9 mouse cellular contexts compared by ENCODE assay signal in the genomic region with DNA sequence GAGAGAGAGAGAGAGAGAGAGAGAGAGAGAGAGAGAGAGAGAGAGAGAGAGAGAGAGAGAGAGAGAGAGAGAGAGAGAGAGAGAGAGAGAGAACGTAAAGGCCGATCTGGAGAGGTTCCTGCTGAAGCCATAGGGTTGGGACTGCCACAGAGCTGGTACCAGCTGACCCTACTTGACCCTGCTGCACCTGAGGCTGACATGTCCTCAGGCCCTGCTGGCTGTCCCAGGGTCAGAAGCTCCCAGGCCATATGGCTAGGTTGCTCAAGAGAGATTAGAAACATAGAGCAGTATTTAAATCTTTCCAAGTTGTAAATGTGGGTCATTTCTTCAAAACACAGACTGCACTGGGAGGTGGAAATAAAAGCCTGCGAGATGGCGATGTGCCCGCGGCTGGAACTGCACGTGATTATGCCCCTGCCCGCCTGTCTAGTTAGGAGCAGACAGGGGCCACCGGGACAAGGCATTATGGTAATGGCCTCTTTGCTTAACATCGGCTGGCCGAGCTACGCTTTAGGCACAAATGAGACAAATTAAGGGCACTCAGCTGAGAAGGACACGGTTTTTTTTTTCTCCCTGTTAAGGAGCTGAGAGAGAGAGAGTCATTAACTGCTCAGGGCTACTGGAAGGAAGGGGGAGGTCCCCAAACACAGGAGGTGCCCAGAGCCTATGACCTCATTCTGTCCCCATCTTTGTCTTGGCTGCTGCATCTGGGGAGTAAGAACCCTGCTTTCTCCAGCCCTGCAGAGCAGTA.
DNase-seq lines count a peak whose midpoint lies in the region; ATAC-seq lines count a peak whose summit lies in the region.
"Had no signal": no experiment of that assay in that cellular context is flagged by ENCODE, and none has a peak within 500 bp of the region (broad histone marks: within the 10 kb centered on the region; RNA-seq: fewer than 3 reads in every experiment).

No protein-coding gene starts in this region.

- H3K4me3 ChIP-seq in forebrain, embryonic 15.5 days: no peak overlapping the region
- no peak overlapping the region for H3K4me3 ChIP-seq in midbrain, embryonic 11.5 days (ENCODE audit: low read depth, low read length)
- H3K4me3 ChIP-seq: lung, embryonic 15.5 days had no signal

- no peaks in the 10 kb centered on the region for H3K27me3 ChIP-seq in forebrain, embryonic 15.5 days
- no peaks in the 10 kb centered on the region for H3K27me3 ChIP-seq in midbrain, embryonic 11.5 days (ENCODE audit: control insufficient read depth, insufficient read depth, low read length)
- H3K27me3 ChIP-seq: lung, embryonic 15.5 days had no signal

- H3K4me2 ChIP-seq in forebrain, embryonic 15.5 days (replicated peaks): 0 out of 2 replicates have a peak overlapping the region, but pooled peaks have one; percentile 1
- H3K4me2 ChIP-seq in midbrain, embryonic 11.5 days: no peak overlapping the region
- H3K4me2 ChIP-seq: lung, embryonic 15.5 days had no signal

- intact Hi-C loops in heart, postnatal 36 days (cut with DNase I): no loop called here

- peaks cover 33% of the 10 kb centered on the region for H3K4me1 ChIP-seq in forebrain, embryonic 15.5 days
- H3K4me1 ChIP-seq in midbrain, embryonic 11.5 days (ENCODE audit: control insufficient read depth, insufficient read depth, low read length): peaks cover 19% of the 10 kb centered on the region

- H3K36me3 ChIP-seq in forebrain, embryonic 15.5 days: no peaks in the 10 kb centered on the region
- no peaks in the 10 kb centered on the region for H3K36me3 ChIP-seq in midbrain, embryonic 11.5 days (ENCODE audit: control insufficient read depth, insufficient read depth, low read length)
- H3K36me3 ChIP-seq: lung, embryonic 15.5 days had no signal

- WGBS in forebrain, embryonic 15.5 days: 5% methylated on average over 13 of the region's 13 CpGs
- WGBS in midbrain, embryonic 11.5 days: 29% methylated on average over 13 of the region's 13 CpGs

- peak; percentile 87 for ATAC-seq in forebrain, embryonic 15.5 days (replicated peaks)
- peak; percentile 77 for ATAC-seq in midbrain, embryonic 11.5 days (ENCODE audit: low FRiP score)
- no peak for ATAC-seq in megakaryocyte-erythroid progenitor cell, adult 5-6 weeks (replicated peaks; ENCODE audit: low FRiP score, low TSS enrichment, poor library complexity, severe bottlenecking)

- peak; percentile 44 for DNase-seq in embryo, embryonic 10 days (ENCODE audit: low spot score)
- no peak for DNase-seq in embryo, embryonic 9.5 days (ENCODE audit: extremely low spot score)
- DNase-seq in kidney, postnatal 14 days: peak; percentile 72
- peak; percentile 86 for DNase-seq in midbrain, embryonic 11.5 days (ENCODE audit: low spot score, missing footprints)
- no peak for DNase-seq in adrenal gland, adult 2 months
- DNase-seq in heart, postnatal 36 days: no peak

- no peaks in the 10 kb centered on the region for H3K9me3 ChIP-seq in forebrain, embryonic 15.5 days
- no peaks in the 10 kb centered on the region for H3K9me3 ChIP-seq in midbrain, embryonic 11.5 days (ENCODE audit: control insufficient read depth, low read length)
- H3K9me3 ChIP-seq: lung, embryonic 15.5 days had no signal

- H3K9ac ChIP-seq in forebrain, embryonic 15.5 days (replicated peaks): no peak overlapping the region
- H3K9ac ChIP-seq in midbrain, embryonic 11.5 days (ENCODE audit: low read length): no peak overlapping the region
- H3K9ac ChIP-seq: lung, embryonic 15.5 days had no signal

- H3K27ac ChIP-seq in forebrain, embryonic 15.5 days (replicated peaks): peak overlapping the region; percentile 81
- H3K27ac ChIP-seq in midbrain, embryonic 11.5 days (ENCODE audit: low read depth, low read length): no peak overlapping the region; the same call in 1 of the 2 replicates
- H3K27ac ChIP-seq: lung, embryonic 15.5 days had no signal

Comparison
In these comparisons a context has a peak if more than half of its experiments do, and no peak if none do; other contexts are left out.
1. DNase-seq: peak in embryo, embryonic 10 days (single experiment), kidney, postnatal 14 days (single experiment) and midbrain, embryonic 11.5 days (single experiment); none in embryo, embryonic 9.5 days (single experiment), adrenal gland, adult 2 months (single experiment) and heart, postnatal 36 days (0 of 2).